Mouse (Mus musculus) limb, embryonic 13.5 days (tissue): ENCODE results near the gene Gtf2h2. TPM values are rescaled to one million over a fixed set of nuclear protein-coding genes. Genes with fewer than 3 reads are reported as not detected.
"Not testable (repeated sequence)": the region's sequence is repeated elsewhere in the genome, so short reads cannot be mapped to it uniquely, and the experiment has no call there.

ENCODE experiments used
- ATAC-seq: fragments of 200-750 bp; cut with Nextera tagmentation; 2 replicates; pipeline ENCODE4 v1.8.0; 2017; ENCODE audit warnings: low read depth, moderate number of reproducible peaks, moderate TSS enrichment; ENCODE audit not compliant: low FRiP score
- H3K27ac ChIP-seq: fragments of 300-500 bp; sonication (generic); 2 replicates; pipeline ENCODE4 v1.5.1; 2015; ENCODE audit warnings: inconsistent platforms, mild to moderate bottlenecking, moderate library complexity
- H3K27me3 ChIP-seq: fragments of 300-500 bp; sonication (generic); 2 replicates; pipeline ENCODE4 v1.6.1; 2015; ENCODE audit warnings: mild to moderate bottlenecking, inconsistent platforms
- H3K36me3 ChIP-seq: fragments of 300-500 bp; sonication (generic); 2 replicates; pipeline ENCODE4 v1.6.1; 2015; ENCODE audit warnings: inconsistent platforms, mild to moderate bottlenecking, moderate library complexity
- H3K4me1 ChIP-seq: fragments of 300-500 bp; sonication (generic); 2 replicates; pipeline ENCODE4 v1.6.1; 2015; ENCODE audit warnings: inconsistent platforms
- H3K4me2 ChIP-seq: fragments of 300-500 bp; sonication (generic); replicated peaks from 2 replicates; pipeline ENCODE4 v1.6.1; 2015; ENCODE audit warnings: inconsistent platforms, mild to moderate bottlenecking, moderate library complexity
- H3K4me3 ChIP-seq: fragments of 300-500 bp; sonication (generic); 2 replicates; pipeline ENCODE4 v1.5.1; 2015; ENCODE audit warnings: moderate library complexity, mild to moderate bottlenecking, inconsistent platforms
- H3K9ac ChIP-seq: fragments of 300-500 bp; sonication (generic); 2 replicates; pipeline ENCODE4 v1.6.1; 2015; ENCODE audit warnings: mild to moderate bottlenecking, inconsistent platforms
- H3K9me3 ChIP-seq: fragments of 300-500 bp; sonication (generic); 2 replicates; pipeline ENCODE4 v1.6.1; 2016; ENCODE audit warnings: inconsistent platforms
- WGBS: fragments of 180-500 bp; shearing (Covaris S2); methylation state at CpG from one replicate; pipeline ENCODE4 v1.1.7; 2015; 5-methylcytosine and 5-hydroxymethylcytosine counted together
- polyA plus RNA-seq: library from polyadenylated mRNA; unstranded; fragments of >200 nt; fragmentation: Nextera tagmentation; extraction: Ambion mirVana; gene quantifications from 2 replicates; pipeline ENCODE4 v1.2.1, GENCODE M21; 2015

Gtf2h2 gene
- polyA plus RNA-seq, 1 experiment from 2014 or later = 93.9 TPM

GRCm38 (mm10) chr13:100461336-100461735, 31.0 kb downstream of the Gtf2h2 start:
- 63% methylated on average over 3 of the region's 3 CpGs for WGBS
- Histone ChIP-seq H3K9me3 (no peaks in the 10 kb centered on the region), H3K4me2 (no peak overlapping the region), H3K27ac (no peak overlapping the region), H3K36me3 (peaks cover 40% of the 10 kb centered on the region), H3K4me1 (no peaks in the 10 kb centered on the region), H3K9ac (no peak overlapping the region), H3K4me3 (no peak overlapping the region), H3K27me3 (no peaks in the 10 kb centered on the region)
- no peak for ATAC-seq

DNA sequence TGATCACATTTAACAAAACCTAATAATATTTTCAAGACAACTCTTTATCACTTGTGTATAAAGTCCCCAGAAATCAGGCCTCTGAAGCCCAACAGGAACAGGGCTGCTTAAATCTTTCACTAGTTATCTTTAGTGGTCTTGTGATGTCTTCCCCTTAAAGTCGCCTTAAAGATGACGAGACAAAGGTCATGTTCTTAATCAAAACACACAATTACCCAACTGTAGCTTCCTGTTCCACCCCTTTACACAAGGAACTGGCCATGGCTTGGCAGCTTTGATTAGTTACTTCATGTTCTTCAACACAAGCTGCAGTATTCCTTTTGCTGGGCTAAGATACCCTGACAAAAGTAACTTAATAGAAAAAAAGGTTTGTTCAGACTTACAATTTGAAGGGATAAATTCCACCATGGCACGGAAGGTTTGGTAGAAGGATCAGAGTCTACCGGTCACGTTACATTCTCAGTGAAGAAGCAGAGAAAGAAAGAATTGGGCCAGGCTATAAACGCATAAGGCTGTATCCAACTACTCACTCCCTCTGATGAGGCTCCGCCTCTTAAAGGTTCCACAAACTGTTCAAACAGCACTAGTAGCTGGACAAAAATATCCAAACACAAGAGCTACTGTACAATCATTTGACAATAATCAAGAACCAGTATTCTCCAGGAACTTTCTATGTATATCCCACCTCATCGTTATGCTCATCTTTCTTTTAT, 39.8 kb downstream of the Gtf2h2 start, which contains the start of gene Naip1:
Gene Naip1 (minus strand): TSS at position 455 of the 713 bp plus-strand sequence.
- not testable (repeated sequence) for H3K36me3 ChIP-seq, H3K9me3 ChIP-seq, ATAC-seq, H3K4me1 ChIP-seq, H3K4me2 ChIP-seq, H3K4me3 ChIP-seq, H3K27me3 ChIP-seq, H3K9ac ChIP-seq, H3K27ac ChIP-seq
- WGBS = 79% methylated on average over 8 of the region's 8 CpGs

GRCm38 (mm10) chr13:100449495-100449894, 42.9 kb downstream of the Gtf2h2 start:
- no peaks in the 10 kb centered on the region for H3K4me1 ChIP-seq
- H3K9me3 ChIP-seq = no peaks in the 10 kb centered on the region
- H3K36me3 ChIP-seq = no peaks in the 10 kb centered on the region
- 87% methylated on average over 1 of the region's 1 CpGs for WGBS
- no peak overlapping the region for H3K27ac ChIP-seq
- no peak for ATAC-seq
- H3K4me2 ChIP-seq = no peak overlapping the region
- no peaks in the 10 kb centered on the region for H3K27me3 ChIP-seq
- no peak overlapping the region for H3K9ac ChIP-seq
- no peak overlapping the region for H3K4me3 ChIP-seq

DNA sequence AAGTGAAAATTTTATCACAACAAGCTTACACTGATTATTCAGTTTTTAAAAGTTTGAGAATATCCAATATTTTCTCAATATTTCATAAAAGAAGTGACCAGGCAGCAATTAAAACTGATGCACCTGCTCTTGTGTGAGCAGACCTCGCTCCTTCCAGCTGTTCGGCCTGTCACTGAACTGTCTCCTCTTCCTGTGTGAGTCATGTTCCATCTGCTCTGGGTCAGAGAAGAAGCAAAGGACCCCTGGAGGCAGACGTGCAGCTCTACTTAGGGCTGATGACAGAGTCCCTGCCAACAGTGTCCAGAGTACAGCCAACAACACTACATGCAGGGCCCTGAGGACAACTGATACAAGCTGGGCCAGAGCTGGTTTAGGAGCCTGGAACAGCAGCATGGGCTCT, 52.3 kb downstream of the Gtf2h2 start:
- no peak overlapping the region for H3K4me2 ChIP-seq
- no peaks in the 10 kb centered on the region for H3K27me3 ChIP-seq
- H3K27ac ChIP-seq = no peak overlapping the region
- H3K36me3 ChIP-seq = no peaks in the 10 kb centered on the region
- no peaks in the 10 kb centered on the region for H3K4me1 ChIP-seq
- H3K9me3 ChIP-seq = no peaks in the 10 kb centered on the region; the same call in 1 of the 2 replicates
- H3K4me3 ChIP-seq = no peak overlapping the region
- ATAC-seq = no peak
- no peak overlapping the region for H3K9ac ChIP-seq
- 68% methylated on average over 3 of the region's 3 CpGs for WGBS

- Histone ChIP-seq H3K27ac (no peak overlapping the region), H3K4me3 (no peak overlapping the region), H3K36me3 (no peaks in the 10 kb centered on the region), H3K4me2 (no peak overlapping the region), H3K27me3 (no peaks in the 10 kb centered on the region), H3K9ac (no peak overlapping the region), H3K9me3 (no peaks in the 10 kb centered on the region; the same call in 1 of the 2 replicates), H3K4me1 (no peaks in the 10 kb centered on the region)
- ATAC-seq = no peak
- WGBS = 61% methylated on average over 1 of the region's 1 CpGs
Measured at GRCm38 (mm10) chr13:100438701-100439100, 53.7 kb downstream of the Gtf2h2 start.

- Histone ChIP-seq H3K9ac (no peak overlapping the region), H3K4me2 (no peak overlapping the region), H3K9me3 (no peaks in the 10 kb centered on the region; the same call in 1 of the 2 replicates), H3K4me3 (no peak overlapping the region), H3K4me1 (no peaks in the 10 kb centered on the region), H3K27me3 (no peaks in the 10 kb centered on the region), H3K27ac (no peak overlapping the region), H3K36me3 (no peaks in the 10 kb centered on the region)
- ATAC-seq = no peak
- WGBS = 74% methylated on average over 3 of the region's 3 CpGs
Measured at GRCm38 (mm10) chr13:100437322-100437825, 55.0 kb downstream of the Gtf2h2 start.

GRCm38 (mm10) chr13:100436556-100437163, 55.7 kb downstream of the Gtf2h2 start:
- 71% methylated on average over 1 of the region's 1 CpGs for WGBS
- H3K4me3 ChIP-seq, H3K9ac ChIP-seq, H3K4me1 ChIP-seq, ATAC-seq, H3K27ac ChIP-seq, H3K4me2 ChIP-seq, H3K9me3 ChIP-seq, H3K36me3 ChIP-seq, H3K27me3 ChIP-seq: not testable (repeated sequence)

DNA sequence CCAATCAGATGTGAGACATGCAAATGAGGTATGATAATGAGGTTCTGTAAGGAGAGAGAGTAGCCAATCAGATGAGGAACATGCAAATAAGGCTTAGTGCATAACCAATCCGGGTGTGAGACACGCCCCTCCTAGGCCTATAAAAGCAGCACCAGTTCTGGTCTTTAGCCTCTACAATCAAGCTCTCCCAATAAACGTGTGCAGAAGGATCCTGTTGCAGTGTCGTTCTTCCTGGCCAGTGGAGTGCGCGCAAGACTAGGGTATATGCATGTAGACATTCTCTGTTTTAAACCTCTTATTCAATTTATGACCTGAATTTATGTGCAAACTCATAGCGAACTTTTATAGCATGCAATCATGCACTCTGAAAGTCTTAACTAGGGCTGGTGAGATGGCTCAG, 72.4 kb downstream of the Gtf2h2 start:
- peaks cover 13% of the 10 kb centered on the region; the same call in 1 of the 2 replicates for H3K9me3 ChIP-seq
- H3K9ac ChIP-seq, ATAC-seq, H3K27me3 ChIP-seq, H3K36me3 ChIP-seq, H3K4me3 ChIP-seq, H3K27ac ChIP-seq, H3K4me1 ChIP-seq, H3K4me2 ChIP-seq: not testable (repeated sequence)
- WGBS = 80% methylated on average over 7 of the region's 7 CpGs

DNA sequence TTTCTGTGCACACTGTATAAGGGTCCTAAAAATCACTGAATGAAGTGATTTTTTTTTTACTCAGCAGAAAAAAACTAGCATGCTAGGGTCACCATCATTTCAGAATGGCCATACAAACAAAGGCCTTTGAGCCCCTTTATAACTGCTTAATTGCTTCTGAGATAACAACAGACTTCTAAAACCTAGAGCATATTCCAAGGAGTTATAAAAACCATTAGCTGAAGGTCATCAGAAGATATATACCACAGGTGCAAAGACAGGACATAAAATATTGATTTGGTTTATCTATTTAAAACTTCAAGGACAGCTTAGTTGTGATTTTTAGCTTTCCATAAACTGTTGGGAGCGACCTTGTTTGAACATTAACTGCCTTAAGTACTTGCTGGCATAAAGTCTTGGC, 78.0 kb downstream of the Gtf2h2 start:
- Histone ChIP-seq H3K36me3 (no peaks in the 10 kb centered on the region), H3K4me1 (no peaks in the 10 kb centered on the region), H3K27ac (no peak overlapping the region), H3K9ac (no peak overlapping the region), H3K4me2 (no peak overlapping the region), H3K27me3 (no peaks in the 10 kb centered on the region), H3K4me3 (no peak overlapping the region), H3K9me3 (peaks cover 14% of the 10 kb centered on the region; the same call in 1 of the 2 replicates)
- no peak for ATAC-seq
- WGBS = 67% methylated on average over 1 of the region's 1 CpGs

Other genes starting within 250 kb of the Gtf2h2 start
- 0.15 and 0.18 TPM in 2 replicates for gene Naip5, start 246.3 kb downstream of the Gtf2h2 start, polyA plus RNA-seq
- gene Naip6, start 174.9 kb downstream of the Gtf2h2 start, polyA plus RNA-seq = 0.09 and 0.10 TPM in 2 replicates
- gene Naip1, start 39.7 kb downstream of the Gtf2h2 start, polyA plus RNA-seq = 0.04 TPM in 1 of 2 replicates, not detected in the other
- 3.8 TPM in 2 replicates for gene Ocln, start 60.1 kb upstream of the Gtf2h2 start, polyA plus RNA-seq
- 4.0 TPM in 2 replicates for gene Marveld2, start 124.4 kb upstream of the Gtf2h2 start, polyA plus RNA-seq
- gene Ak6, start 158.4 kb upstream of the Gtf2h2 start, polyA plus RNA-seq = 282 and 298 TPM in 2 replicates
- gene Rad17, start 158.5 kb upstream of the Gtf2h2 start, polyA plus RNA-seq = 24.5 and 26.2 TPM in 2 replicates
- gene Taf9, start 159.0 kb upstream of the Gtf2h2 start, polyA plus RNA-seq = 18.4 and 18.9 TPM in 2 replicates
- gene Ccdc125, start 177.1 kb upstream of the Gtf2h2 start, polyA plus RNA-seq = 4.8 and 5.2 TPM in 2 replicates
- gene Cdk7, start 238.4 kb upstream of the Gtf2h2 start, polyA plus RNA-seq = 109 and 112 TPM in 2 replicates